In the genomic region with DNA sequence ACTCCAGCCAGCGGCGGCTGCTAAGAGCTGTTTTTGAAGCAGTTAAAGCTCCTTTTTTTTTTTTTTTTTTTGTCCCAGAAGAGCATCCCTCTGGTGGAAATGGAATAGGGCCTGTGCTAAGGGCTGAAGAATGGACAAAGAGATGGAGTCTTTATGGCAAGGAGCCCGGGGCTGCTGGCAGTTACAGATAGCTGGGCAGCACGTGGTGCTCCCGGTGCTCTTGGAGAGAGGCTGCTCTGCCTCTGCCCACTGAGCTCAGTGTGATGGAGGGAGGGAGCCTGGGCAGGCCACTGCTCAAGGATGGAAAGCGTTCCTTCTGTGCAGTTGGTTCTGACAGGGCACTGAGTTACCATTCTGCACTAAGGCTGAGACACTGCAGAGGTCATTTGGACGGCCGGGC, we compare ENCODE assay signal across 11 mouse cellular contexts. TPM values are rescaled to one million over a fixed set of nuclear protein-coding genes. Genes with fewer than 3 reads are reported as not detected.
DNase-seq lines count a peak whose midpoint lies in the region; ATAC-seq and TF ChIP-seq lines count a peak whose summit lies in the region.
"Had no signal": no experiment of that assay in that cellular context is flagged by ENCODE, and none has a peak within 500 bp of the region (broad histone marks: within the 10 kb centered on the region; RNA-seq: fewer than 3 reads in every experiment).

No protein-coding gene starts in this region.

- peaks cover 94% of the 10 kb centered on the region for H3K79me2 ChIP-seq in C2C12 (ENCODE audit: control insufficient read depth, insufficient read depth)

- no peak overlapping the region for H3K4me2 ChIP-seq in forebrain, embryonic 15.5 days (replicated peaks)
- no peak overlapping the region for H3K4me2 ChIP-seq in forebrain, postnatal 0 days (ENCODE audit: low read depth)
- H3K4me2 ChIP-seq: limb, embryonic 13.5 days; stomach, embryonic 15.5 days had no signal

- no peaks in the 10 kb centered on the region for H3K27me3 ChIP-seq in forebrain, embryonic 15.5 days
- H3K27me3 ChIP-seq in forebrain, postnatal 0 days (ENCODE audit: insufficient read depth, low read length), result no peaks in the 10 kb centered on the region
- no peaks in the 10 kb centered on the region for H3K27me3 ChIP-seq in C2C12 (ENCODE audit: control insufficient read depth, insufficient read depth, insufficient read length)
- H3K27me3 ChIP-seq: CH12.LX; limb, embryonic 13.5 days; stomach, embryonic 15.5 days had no signal

- no peak for TF ChIP-seq CTCF in forebrain, postnatal 0 days (IDR thresholded peaks at IDR 0.05; ENCODE audit: low read depth)
- no peak for TF ChIP-seq CTCF in C2C12 (IDR thresholded peaks at IDR 0.05; ENCODE audit: control insufficient read depth, insufficient read depth, insufficient read length)

- 0 out of 2 replicates have a peak overlapping the region, but pooled peaks have one; percentile 16 for H3K27ac ChIP-seq in forebrain, embryonic 15.5 days (replicated peaks)
- H3K27ac ChIP-seq in forebrain, postnatal 0 days (ENCODE audit: low read depth, low read length), result no peak overlapping the region
- H3K27ac ChIP-seq: stomach, embryonic 15.5 days had no signal

- H3K36me3 ChIP-seq in forebrain, embryonic 15.5 days, result no peaks in the 10 kb centered on the region
- no peaks in the 10 kb centered on the region for H3K36me3 ChIP-seq in forebrain, postnatal 0 days (ENCODE audit: insufficient read depth)
- no peaks in the 10 kb centered on the region for H3K36me3 ChIP-seq in C2C12 (ENCODE audit: control insufficient read depth, insufficient read depth)
- H3K36me3 ChIP-seq: limb, embryonic 13.5 days; stomach, embryonic 15.5 days had no signal

- no peaks in the 10 kb centered on the region for H3K9me3 ChIP-seq in forebrain, embryonic 15.5 days
- H3K9me3 ChIP-seq in forebrain, postnatal 0 days (ENCODE audit: low read length), result no peaks in the 10 kb centered on the region
- H3K9me3 ChIP-seq: limb, embryonic 13.5 days; stomach, embryonic 15.5 days had no signal

- peaks cover 52% of the 10 kb centered on the region for H3K4me1 ChIP-seq in forebrain, embryonic 15.5 days
- peaks cover 6% of the 10 kb centered on the region; the same call in 1 of the 2 replicates for H3K4me1 ChIP-seq in forebrain, postnatal 0 days (ENCODE audit: insufficient read depth)

- no peak overlapping the region for H3K9ac ChIP-seq in forebrain, embryonic 15.5 days (replicated peaks)
- H3K9ac ChIP-seq in forebrain, postnatal 0 days, result no peak overlapping the region
- H3K9ac ChIP-seq: limb, embryonic 13.5 days; stomach, embryonic 15.5 days had no signal

- no peak for DNase-seq in forebrain, postnatal 0 days
- peak; percentile 73 for DNase-seq in cerebellum, adult 9-11 months
- peak; percentile 72 to 82 for DNase-seq in kidney, postnatal 36 days
- no peak for DNase-seq in layer of hippocampus, postnatal 25 days (ENCODE audit: extremely low spot score in 1 of 2, low spot score in 1 of 2)
- DNase-seq in thymus, postnatal 0 days (ENCODE audit: low spot score), result no peak
- no peak for DNase-seq in ovary, postnatal 36 days (ENCODE audit: low spot score)

- H3ac ChIP-seq in C2C12 (ENCODE audit: control insufficient read depth, insufficient read length, low read depth), result peak overlapping the region; percentile 40

- ATAC-seq in forebrain, embryonic 15.5 days (replicated peaks), result no peak
- ATAC-seq in forebrain, postnatal 0 days, result no peak

- WGBS in forebrain, embryonic 15.5 days, result 41% methylated on average over 8 of the region's 8 CpGs
- 36% methylated on average over 8 of the region's 8 CpGs for WGBS in forebrain, postnatal 0 days

- H3K4me3 ChIP-seq in forebrain, embryonic 15.5 days, result no peak overlapping the region
- H3K4me3 ChIP-seq in forebrain, postnatal 0 days (ENCODE audit: low read depth, low read length), result no peak overlapping the region
- no peak overlapping the region for H3K4me3 ChIP-seq in C2C12 (ENCODE audit: insufficient read depth, poor library complexity, severe bottlenecking)
- H3K4me3 ChIP-seq: limb, embryonic 13.5 days; stomach, embryonic 15.5 days had no signal

- H3K79me3 ChIP-seq in C2C12 (ENCODE audit: low read depth), result peaks cover 39% of the 10 kb centered on the region

TF ChIP-seq in C2C12, 6 proteins besides CTCF, POLR2A, EP300 and RAD21:
- TF ChIP-seq CEBPB (IDR thresholded peaks at IDR 0.05; ENCODE audit: low read depth) (no peak), MYOD1 (IDR thresholded peaks at IDR 0.05; ENCODE audit: control insufficient read depth, insufficient read length, low read depth) (no peak), USF1 (IDR thresholded peaks at IDR 0.05; ENCODE audit: low read depth) (no peak), FOSL1 (IDR thresholded peaks at IDR 0.05; ENCODE audit: insufficient read depth, low read length, poor library complexity, severe bottlenecking) (no peak), MYOG (IDR thresholded peaks at IDR 0.05; ENCODE audit: control insufficient read depth, extremely low read depth, insufficient read length) (no peak), MAX (IDR thresholded peaks at IDR 0.05) (no peak)

RNA-seq across cellular contexts. Expression of a gene that starts 53.6 kb away (rescaled TPM):
- polyA plus RNA-seq in forebrain, embryonic 15.5 days (2015; fragmentation: Nextera tagmentation; extraction: Ambion mirVana), result 23.7 and 23.9 TPM in 2 replicates
- total RNA-seq in forebrain, postnatal 0 days (2014; rRNA removed), result 27.9 and 31.0 TPM in 2 replicates
- 9.1 and 12.5 TPM in 2 replicates for polyA plus RNA-seq in forebrain, postnatal 0 days (2015; fragmentation: Nextera tagmentation; extraction: Ambion mirVana)
- polyA plus RNA-seq in C2C12 (2012; fragmentation: generic; extraction: Trizol), result 6.7 TPM
- total RNA-seq in layer of hippocampus, postnatal 25 days (2021), result 100 to 1,000 TPM in 1 of 2 experiments, 10 to 100 TPM in 1; 94.0 to 105 TPM
- polyA plus RNA-seq in thymus, postnatal 0 days (2015; fragmentation: Nextera tagmentation; extraction: Ambion mirVana), result 12.4 and 16.6 TPM in 2 replicates

Comparison
In these comparisons a context has a peak if more than half of its experiments do, and no peak if none do; other contexts are left out.
1. DNase-seq: peak in cerebellum, adult 9-11 months (single experiment) and kidney, postnatal 36 days (2 of 2); none in forebrain, postnatal 0 days (single experiment), layer of hippocampus, postnatal 25 days (0 of 2), thymus, postnatal 0 days (single experiment) and ovary, postnatal 36 days (single experiment).